Mouse (Mus musculus): Measurements from ENCODE around the gene Cnot11. TPM values are rescaled to one million over a fixed set of nuclear protein-coding genes. Genes with fewer than 3 reads are reported as not detected.

The Cnot11 gene
- 52.5 TPM for polyA plus RNA-seq (2014; fragmentation: Illumina TruSeq; extraction: RNeasy Lipid Tissue Mini Kit (QIAGEN cat#74804); ENCODE audit: low replicate concordance)

GRCm38 (mm10) chr1:39534831-39535230, at the start of gene Cnot11:
Gene Cnot11 (plus strand): TSS chr1:39534992.

GRCm38 (mm10) chr1:39577253-39577705, 42.5 kb downstream of the Cnot11 start, which contains the start of gene Rnf149:
Gene Rnf149 (minus strand): TSS chr1:39577405.

Other genes with a start within 250 kb of the Cnot11 start
- gene Rpl31, start 167.2 kb upstream of the Cnot11 start, polyA plus RNA-seq (2014; fragmentation: Illumina TruSeq; extraction: RNeasy Lipid Tissue Mini Kit (QIAGEN cat#74804); ENCODE audit: low replicate concordance): 117 TPM
- gene Tbc1d8, start 56.2 kb upstream of the Cnot11 start, polyA plus RNA-seq (2014; fragmentation: Illumina TruSeq; extraction: RNeasy Lipid Tissue Mini Kit (QIAGEN cat#74804); ENCODE audit: low replicate concordance): 26.2 TPM
- gene Rnf149, start 42.4 kb downstream of the Cnot11 start, polyA plus RNA-seq (2014; fragmentation: Illumina TruSeq; extraction: RNeasy Lipid Tissue Mini Kit (QIAGEN cat#74804); ENCODE audit: low replicate concordance): 38.5 TPM
- 0.33 TPM for gene Creg2, start 116.5 kb downstream of the Cnot11 start, polyA plus RNA-seq (2014; fragmentation: Illumina TruSeq; extraction: RNeasy Lipid Tissue Mini Kit (QIAGEN cat#74804); ENCODE audit: low replicate concordance)
- not detected for gene Rfx8, start 186.0 kb downstream of the Cnot11 start, polyA plus RNA-seq (2014; fragmentation: Illumina TruSeq; extraction: RNeasy Lipid Tissue Mini Kit (QIAGEN cat#74804); ENCODE audit: low replicate concordance)

Measured in small intestine, adult 10 weeks (tissue).